8 mouse cellular contexts compared by ENCODE assay signal in the genomic region with DNA sequence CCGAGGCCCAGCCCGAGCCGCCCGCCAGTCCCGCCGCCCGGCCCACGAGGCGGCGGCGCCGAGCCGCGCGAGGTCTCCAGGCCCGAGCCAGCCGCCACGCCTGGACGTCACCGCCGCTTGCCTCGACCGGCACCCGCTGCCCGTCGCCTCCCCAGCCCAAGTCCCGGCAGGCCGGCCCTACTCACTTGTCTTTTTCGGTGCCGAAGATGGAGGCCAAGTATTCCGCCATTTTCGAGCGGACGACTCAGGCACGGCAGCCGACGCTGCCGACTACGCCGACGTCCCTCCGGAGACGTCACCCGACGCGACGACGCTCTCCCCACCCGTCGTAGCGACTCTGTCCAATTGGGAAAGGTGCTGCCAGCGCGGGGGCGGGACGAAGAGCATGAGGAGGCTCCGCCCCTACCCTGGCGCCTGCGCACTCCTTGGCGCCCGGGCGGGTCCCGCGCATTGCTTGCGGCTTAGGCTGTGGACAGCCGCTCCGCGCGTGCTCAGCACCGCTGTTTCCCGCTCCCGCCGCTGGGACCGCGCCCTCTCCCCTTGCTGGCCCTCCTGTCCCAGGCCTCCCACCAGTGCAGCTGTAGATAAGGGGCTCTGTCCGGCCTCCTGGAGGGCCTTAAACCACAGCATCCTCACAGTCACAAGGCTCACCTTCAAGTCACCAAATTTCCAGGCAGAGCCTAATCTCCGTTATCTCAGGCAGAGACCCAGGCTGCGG. TPM values are rescaled to one million over a fixed set of nuclear protein-coding genes. Genes with fewer than 3 reads are reported as not detected.
DNase-seq lines count a peak whose midpoint lies in the region; ATAC-seq lines count a peak whose summit lies in the region.

A gene (minus strand): TSS at position 425 of the 718 bp plus-strand sequence.

- H3K4me3 ChIP-seq in forebrain, embryonic 14.5 days (ENCODE audit: low read depth, low read length), result peak within 1 kb of the TSS; percentile 98
- peak within 1 kb of the TSS; percentile 88 for H3K4me3 ChIP-seq in neural tube, embryonic 15.5 days (replicated peaks)

- H3K27ac ChIP-seq in forebrain, embryonic 14.5 days (ENCODE audit: low read depth, low read length), result peak within 1 kb of the TSS; percentile 89
- peak within 1 kb of the TSS; percentile 92 for H3K27ac ChIP-seq in neural tube, embryonic 15.5 days (replicated peaks)

- DNase-seq in ES-CJ7 (ENCODE audit: low read depth, low spot score), result peak; percentile 98
- peak; percentile 98 for DNase-seq in cerebellum, adult 11 months
- peak; percentile 99 for DNase-seq in forebrain, embryonic 14.5 days (ENCODE audit: low spot score)
- DNase-seq in heart, postnatal 14 days, result peak; percentile 99
- peak; percentile 99 for DNase-seq in layer of hippocampus, adult 11-12 months (ENCODE audit: low spot score)
- DNase-seq in lung, adult 18-20 months, result peak; percentile 97 to 98
- DNase-seq in testis, postnatal 14 days (ENCODE audit: low spot score), result peak; percentile 98

- intact Hi-C loops in heart, postnatal 14 days (cut with DNase I), result loop anchor here (2.0 kb wide), 2 partner anchors 92 to 138 kb away; a partner anchor contains a TSS

- H3K4me1 ChIP-seq in forebrain, embryonic 14.5 days (ENCODE audit: control insufficient read depth, insufficient read depth, low read length), result peaks cover 11% of the 10 kb centered on the region
- peaks cover 29% of the 10 kb centered on the region for H3K4me1 ChIP-seq in neural tube, embryonic 15.5 days

- ATAC-seq in forebrain, embryonic 14.5 days, result peak; percentile 99
- ATAC-seq in neural tube, embryonic 15.5 days (ENCODE audit: low FRiP score), result peak; percentile 99

- H3K9ac ChIP-seq in forebrain, embryonic 14.5 days (ENCODE audit: low read length), result peak within 1 kb of the TSS; percentile 94
- H3K9ac ChIP-seq in neural tube, embryonic 15.5 days (replicated peaks), result peak within 1 kb of the TSS; percentile 91

- H3K4me2 ChIP-seq in forebrain, embryonic 14.5 days (ENCODE audit: low read length), result peak within 1 kb of the TSS; percentile 90
- H3K4me2 ChIP-seq in neural tube, embryonic 15.5 days, result peak within 1 kb of the TSS; percentile 89

- H3K9me3 ChIP-seq in forebrain, embryonic 14.5 days (replicated peaks; ENCODE audit: control insufficient read depth, low read length), result no peaks in the 10 kb centered on the region
- no peaks in the 10 kb centered on the region for H3K9me3 ChIP-seq in neural tube, embryonic 15.5 days (replicated peaks)

- under 1% methylated on average over 73 of the region's 77 CpGs for WGBS in forebrain, embryonic 14.5 days
- WGBS in neural tube, embryonic 15.5 days, result under 1% methylated on average over 66 of the region's 77 CpGs

- H3K27me3 ChIP-seq in forebrain, embryonic 14.5 days (replicated peaks; ENCODE audit: control insufficient read depth, insufficient read depth, low read length), result no peaks in the 10 kb centered on the region
- no peaks in the 10 kb centered on the region for H3K27me3 ChIP-seq in neural tube, embryonic 15.5 days (replicated peaks)

- peaks cover 21% of the 10 kb centered on the region for H3K36me3 ChIP-seq in forebrain, embryonic 14.5 days (ENCODE audit: control insufficient read depth, insufficient read depth, low read length)
- peaks cover 20% of the 10 kb centered on the region for H3K36me3 ChIP-seq in neural tube, embryonic 15.5 days

RNA-seq across cellular contexts. Expression of the gene that starts here (rescaled TPM):
- 165 and 172 TPM in 2 replicates for polyA plus RNA-seq in forebrain, embryonic 14.5 days (2014; fragmentation: Nextera tagmentation; extraction: Ambion mirVana)
- 10 to 100 TPM; 82.0 to 82.2 TPM for total RNA-seq in heart, postnatal 14 days (2021)
- 176 and 225 TPM in 2 replicates for polyA plus RNA-seq in neural tube, embryonic 15.5 days (2015; fragmentation: Nextera tagmentation; extraction: Ambion mirVana)

Comparison
In these comparisons a context has a peak if more than half of its experiments do, and no peak if none do; other contexts are left out.
1. Peak in every context shown above with its lines: DNase-seq, ATAC-seq, H3K4me3 ChIP-seq and H3K27ac ChIP-seq.